Mouse (Mus musculus): ENCODE results near the gene Angptl8.
"Not testable (repeated sequence)": the region's sequence is repeated elsewhere in the genome, so short reads cannot be mapped to it uniquely, and the experiment has no call there.

Gene Angptl8

DNA sequence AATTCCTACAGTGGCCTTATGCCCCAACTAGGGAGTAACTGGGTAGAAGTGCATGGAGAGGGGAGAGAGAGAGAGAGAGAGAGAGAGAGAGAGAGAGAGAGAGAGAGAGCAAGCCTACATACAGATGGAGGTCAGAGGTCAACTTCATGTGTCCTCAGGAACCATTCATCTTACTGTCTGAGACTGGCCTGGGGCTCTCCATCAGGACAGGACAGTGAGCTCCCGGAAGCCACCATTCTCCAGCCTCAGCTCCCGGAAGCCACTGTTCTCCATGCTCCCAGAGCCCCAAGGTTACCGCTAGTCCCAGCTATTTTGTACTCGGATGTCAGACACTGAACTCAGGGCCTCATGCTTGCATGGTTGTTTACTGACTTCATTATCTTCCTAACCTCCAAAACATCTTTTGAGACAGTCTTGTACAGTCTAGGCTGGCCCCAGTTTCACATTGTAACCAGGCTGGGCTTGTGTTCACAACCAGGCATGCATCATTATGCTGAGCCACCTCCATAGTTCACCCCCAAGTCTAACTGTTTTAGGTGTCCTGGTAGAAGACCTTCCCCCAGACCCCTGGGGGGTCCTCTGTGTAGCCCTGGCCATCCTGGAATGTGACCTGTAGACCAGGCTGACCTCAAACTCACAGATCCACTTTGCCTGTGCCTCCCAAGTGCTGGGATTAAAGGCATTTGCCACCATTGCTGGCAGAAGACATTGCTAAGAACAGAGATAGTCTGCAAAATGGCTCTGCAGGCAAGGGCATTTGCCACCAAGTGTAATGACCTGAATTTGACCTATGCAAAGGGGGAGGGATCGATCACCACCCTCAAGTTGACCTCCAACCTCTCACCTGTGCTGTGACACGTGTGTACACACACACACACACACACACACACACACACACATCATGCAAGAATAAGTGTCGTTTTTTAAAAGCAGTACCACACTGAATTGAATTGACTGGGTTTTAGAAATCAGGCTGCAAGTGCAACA, 14.7 kb downstream of the Angptl8 start:
- DNase-seq (ENCODE audit: low spot score): no peak

DNA sequence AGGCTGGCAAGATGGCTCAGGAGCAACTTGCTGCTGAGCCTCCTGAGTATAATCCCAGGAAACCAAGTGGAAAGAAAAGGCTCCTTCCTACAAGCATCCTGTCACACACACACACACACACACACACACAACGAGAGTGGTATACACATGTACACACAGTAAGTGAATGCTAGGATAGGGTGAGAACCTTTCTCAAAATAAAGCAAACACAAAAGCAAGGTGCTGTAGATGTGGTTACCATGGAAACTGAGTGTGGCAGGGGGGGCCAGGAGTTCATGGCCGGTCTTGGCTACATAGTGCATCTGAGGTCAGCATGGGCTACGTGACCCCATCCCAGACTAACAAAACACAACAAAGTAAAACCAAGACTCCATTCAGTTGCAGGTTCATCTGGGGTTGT, 15.8 kb downstream of the Angptl8 start:
- DNase-seq (ENCODE audit: low spot score): no peak

- peak; percentile 81 for DNase-seq (ENCODE audit: low spot score)
These were observed 17.1 kb downstream of the Angptl8 start, which contains the start of gene Dock6 for GRCm38 (mm10) chr9:21852128-21853091. Dock6 (minus strand) TSS chr9:21852635.

- DNase-seq (ENCODE audit: low spot score): no peak
These were observed 18.7 kb downstream of the Angptl8 start for GRCm38 (mm10) chr9:21853961-21854360.

DNA sequence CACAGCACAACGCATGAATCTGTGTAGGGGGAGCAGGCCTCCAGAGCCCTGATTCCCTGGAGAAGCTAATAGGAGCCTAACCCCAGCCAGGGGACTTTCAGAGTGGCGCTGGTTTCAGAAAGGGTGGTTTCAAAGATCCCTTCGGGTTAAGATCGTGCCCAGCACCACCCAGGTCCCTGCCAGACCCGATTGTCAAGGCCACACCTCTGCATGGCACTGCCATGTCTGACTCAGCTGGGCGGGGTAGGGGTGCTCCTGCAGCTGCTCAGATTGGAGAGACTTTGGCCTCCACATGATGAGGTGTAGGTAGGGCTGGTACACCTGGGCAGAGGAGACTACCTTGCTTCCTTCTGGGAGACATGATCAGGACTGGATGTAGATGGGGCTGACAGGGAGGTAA, 19.6 kb downstream of the Angptl8 start:
- no peak for DNase-seq (ENCODE audit: low spot score)

DNA sequence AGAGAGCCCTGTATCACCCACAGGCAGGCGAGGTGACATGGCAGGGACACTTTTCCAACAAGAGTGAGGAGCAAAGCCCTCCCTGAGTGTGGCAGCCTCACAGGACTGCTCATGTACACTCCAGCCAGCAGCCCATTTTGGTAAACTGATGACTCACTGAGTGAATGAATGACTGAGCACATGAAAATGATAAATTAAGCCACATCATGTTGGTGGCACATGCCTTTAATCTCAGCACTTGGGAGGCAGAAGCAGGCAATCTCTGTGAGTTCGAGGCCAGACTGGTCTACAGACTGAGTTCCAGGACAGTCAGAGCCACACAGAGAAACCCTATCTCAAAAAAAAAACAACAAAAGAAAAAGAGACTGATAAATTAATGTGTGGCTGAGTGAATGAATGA, 22.2 kb downstream of the Angptl8 start:
- DNase-seq (ENCODE audit: low spot score): no peak

DNA sequence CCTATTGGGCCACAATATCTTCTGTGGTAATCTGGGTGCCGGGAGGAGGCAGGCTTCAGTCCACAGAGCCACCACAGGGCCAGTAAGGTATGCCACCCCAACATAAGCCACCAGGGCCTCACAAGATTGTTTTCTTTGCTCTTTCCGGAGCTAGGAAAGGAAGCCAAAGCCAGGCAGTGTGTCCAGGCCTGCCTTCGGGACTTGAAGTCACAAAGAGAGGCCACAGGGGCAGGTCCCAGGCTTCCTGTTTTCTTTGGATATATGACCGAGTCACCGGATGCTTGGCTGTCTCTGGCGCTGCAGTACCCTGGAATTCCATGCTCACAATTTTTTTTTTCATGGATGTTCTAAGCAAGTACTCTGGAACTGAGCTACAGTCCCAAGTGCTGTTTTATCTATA, 22.8 kb downstream of the Angptl8 start:
- DNase-seq (ENCODE audit: low spot score): no peak

- DNase-seq (ENCODE audit: low spot score): no peak
These were observed 24.3 kb downstream of the Angptl8 start for GRCm38 (mm10) chr9:21859606-21860005.

- not testable (repeated sequence) for DNase-seq (ENCODE audit: low spot score)
These were observed 25.0 kb downstream of the Angptl8 start for GRCm38 (mm10) chr9:21860349-21860748.

DNA sequence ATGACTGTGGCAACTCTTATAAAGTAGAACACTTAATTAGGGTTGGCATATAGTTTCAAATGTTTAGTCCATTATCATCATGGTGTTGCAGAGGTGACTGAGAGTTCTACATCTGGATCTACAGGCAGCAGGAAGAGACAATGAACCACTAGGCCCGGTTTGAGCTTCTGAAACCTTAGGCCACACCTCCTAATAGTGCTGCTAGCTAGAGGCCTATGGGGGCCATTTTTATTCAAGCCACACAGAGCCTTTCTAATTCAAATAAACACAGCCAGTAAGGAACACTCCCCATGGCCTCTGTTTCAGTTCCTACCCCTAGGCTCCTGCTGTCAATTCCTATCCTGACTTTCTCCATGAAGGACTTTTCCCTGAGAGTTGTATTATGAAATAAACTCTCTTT, 26.9 kb downstream of the Angptl8 start:
- no peak for DNase-seq (ENCODE audit: low spot score)

- DNase-seq (ENCODE audit: low spot score): no peak
These were observed 30.5 kb downstream of the Angptl8 start for GRCm38 (mm10) chr9:21865673-21866398.

- DNase-seq (ENCODE audit: low spot score): no peak
These were observed 31.3 kb downstream of the Angptl8 start for GRCm38 (mm10) chr9:21866641-21867040.

- DNase-seq (ENCODE audit: low spot score): no peak
These were observed 32.4 kb downstream of the Angptl8 start for GRCm38 (mm10) chr9:21867726-21868125.

- DNase-seq (ENCODE audit: low spot score): not testable (repeated sequence)
These were observed 34.0 kb downstream of the Angptl8 start for GRCm38 (mm10) chr9:21869290-21869689.

DNA sequence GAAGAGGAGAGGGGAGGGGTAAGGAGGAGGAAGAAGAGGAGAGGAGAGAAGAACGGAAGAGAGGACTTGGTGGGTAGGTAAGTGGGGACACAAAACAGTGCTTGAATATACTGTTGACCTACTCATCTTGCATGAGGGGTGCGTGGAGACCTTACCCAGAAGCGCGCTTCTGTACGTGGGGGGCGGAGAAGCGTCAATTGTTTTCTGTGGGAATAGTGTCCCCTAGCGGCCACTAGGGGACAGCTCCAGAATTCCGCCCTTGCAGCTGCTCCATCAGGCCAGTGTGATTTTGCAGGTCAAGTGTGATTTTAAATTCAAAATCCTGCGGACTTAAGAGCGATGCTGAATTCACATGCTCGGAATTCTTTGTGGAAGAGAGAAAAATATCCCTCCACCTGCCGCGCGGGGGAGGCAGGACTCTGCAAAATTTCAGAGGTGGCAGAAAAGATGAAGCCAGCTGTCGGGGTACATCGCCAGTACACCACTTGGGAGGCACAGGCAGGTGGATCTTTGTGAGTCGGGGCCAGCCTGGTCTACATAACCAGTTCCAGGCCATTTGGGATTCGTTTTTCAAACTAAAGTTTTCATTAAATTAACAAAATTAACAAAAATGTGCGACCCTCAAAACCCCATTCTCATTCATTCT, 35.7 kb downstream of the Angptl8 start:
- no peak for DNase-seq (ENCODE audit: low spot score)

- DNase-seq (ENCODE audit: low spot score): no peak
These were observed 36.9 kb downstream of the Angptl8 start for GRCm38 (mm10) chr9:21872204-21872603.

DNA sequence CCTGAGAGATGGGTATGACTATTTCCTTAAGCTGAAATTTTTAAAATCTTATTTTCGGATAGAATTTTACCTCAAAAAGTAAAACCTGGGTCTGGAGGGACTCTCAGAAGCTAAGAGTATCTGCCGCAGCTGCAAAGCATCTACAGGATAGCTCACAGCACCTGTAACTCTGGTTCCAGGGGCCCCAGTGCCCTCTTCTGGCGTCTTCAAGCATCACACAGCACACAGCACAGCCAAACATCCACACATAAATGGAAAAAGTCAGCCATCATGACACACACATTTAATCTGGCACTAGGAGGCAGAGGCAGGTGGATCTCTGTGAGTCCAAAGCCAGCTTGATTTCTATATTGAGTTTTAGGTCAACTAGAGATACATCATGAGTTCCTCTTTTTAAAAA, 41.3 kb downstream of the Angptl8 start:
- DNase-seq (ENCODE audit: low spot score): no peak
